Mouse (Mus musculus) megakaryocyte, embryonic 14.5 days (primary cell): ENCODE data around the gene 3830406C13Rik.

Source experiments
- FLI1 ChIP-seq: IDR thresholded peaks from 2 replicates; pipeline ENCODE4 v1.6.1; 2012; ENCODE audit warnings: low read length, inconsistent platforms, mixed read lengths
- GATA1 ChIP-seq: IDR thresholded peaks from 3 replicates; pipeline ENCODE4 v1.6.1; 2012; ENCODE audit warnings: mixed read lengths, low read length, inconsistent platforms, borderline replicate concordance

- no peak for TF ChIP-seq GATA1
- no peak for TF ChIP-seq FLI1
Observed at GRCm38 (mm10) chr14:12334925-12335324, 51.0 kb downstream of the 3830406C13Rik start.
